Mouse (Mus musculus): ENCODE results near the gene Gm20388.

GRCm38 (mm10) chr8:123722245-123722644 is 3811.6 kb downstream of the Gm20388 start:
- TF ChIP-seq CTCF (IDR thresholded peaks at IDR 0.05; ENCODE audit: low read depth) (no peak), EP300 (IDR thresholded peaks at IDR 0.05; ENCODE audit: low read depth) (no peak)
